Mouse (Mus musculus) embryonic facial prominence, embryonic 11.5 days (tissue): Measurements from ENCODE around the gene Smc1a. TPM values are rescaled to one million over a fixed set of nuclear protein-coding genes. Genes with fewer than 3 reads are reported as not detected.

Experiments
- ATAC-seq: fragments of 200-750 bp; cut with Nextera tagmentation; replicated peaks from 2 replicates; pipeline ENCODE4 v1.8.0; 2017; ENCODE audit warnings: low read depth; ENCODE audit not compliant: insufficient number of reproducible peaks, low FRiP score, low TSS enrichment
- DNase-seq: peaks from one replicate; pipeline ENCODE4 v3.0.0-alpha.2; 2015; ENCODE audit warnings: low spot score
- H3K27ac ChIP-seq: fragments of 300-500 bp; sonication (generic); replicated peaks from 2 replicates; pipeline ENCODE4 v1.5.1; 2014; ENCODE audit warnings: mild to moderate bottlenecking, low read depth, low read length, control low read depth
- H3K27me3 ChIP-seq: fragments of 300-500 bp; sonication (generic); 2 replicates; pipeline ENCODE4 v1.6.1; 2014; ENCODE audit warnings: mild to moderate bottlenecking, low read length, moderate library complexity, mixed read lengths; ENCODE audit not compliant: control insufficient read depth, insufficient read depth
- H3K36me3 ChIP-seq: fragments of 300-500 bp; sonication (generic); replicated peaks from 2 replicates; pipeline ENCODE4 v1.6.1; 2014; ENCODE audit warnings: low read depth, mild to moderate bottlenecking, low read length, moderate library complexity, mixed read lengths; ENCODE audit not compliant: control insufficient read depth, insufficient read depth
- H3K4me1 ChIP-seq: fragments of 300-500 bp; sonication (generic); 2 replicates; pipeline ENCODE4 v1.6.1; 2014; ENCODE audit warnings: low read length, mixed read lengths; ENCODE audit not compliant: control insufficient read depth, insufficient read depth
- H3K4me2 ChIP-seq: fragments of 300-500 bp; sonication (generic); 2 replicates; pipeline ENCODE4 v1.6.1; 2014; ENCODE audit warnings: low read depth, mild to moderate bottlenecking, control low read depth, low read length, moderate library complexity
- H3K4me3 ChIP-seq: fragments of 300-500 bp; sonication (generic); 2 replicates; pipeline ENCODE4 v1.5.1; 2014; ENCODE audit warnings: low read depth, low read length, control low read depth
- H3K9ac ChIP-seq: fragments of 300-500 bp; sonication (generic); replicated peaks from 2 replicates; pipeline ENCODE4 v1.6.1; 2014; ENCODE audit warnings: mild to moderate bottlenecking, control low read depth, low read length
- H3K9me3 ChIP-seq: fragments of 300-500 bp; sonication (generic); replicated peaks from 2 replicates; pipeline ENCODE4 v1.6.1; 2016; ENCODE audit warnings: mild to moderate bottlenecking, low read length, inconsistent platforms, mixed read lengths; ENCODE audit not compliant: control insufficient read depth
- WGBS: fragments of 180-500 bp; shearing (Covaris S2); extraction: QIAGEN DNeasy Blood & Tissue Kit; methylation state at CpG from one replicate; pipeline ENCODE4 v1.1.7; 2014; 5-methylcytosine and 5-hydroxymethylcytosine counted together
- polyA plus RNA-seq: library from polyadenylated mRNA; unstranded; fragments of >200 nt; fragmentation: Nextera tagmentation; extraction: Ambion mirVana; gene quantifications from 2 replicates; pipeline ENCODE4 v1.2.1, GENCODE M21; 2014

Smc1a gene
- 132 and 142 TPM in 2 replicates for polyA plus RNA-seq

DNA sequence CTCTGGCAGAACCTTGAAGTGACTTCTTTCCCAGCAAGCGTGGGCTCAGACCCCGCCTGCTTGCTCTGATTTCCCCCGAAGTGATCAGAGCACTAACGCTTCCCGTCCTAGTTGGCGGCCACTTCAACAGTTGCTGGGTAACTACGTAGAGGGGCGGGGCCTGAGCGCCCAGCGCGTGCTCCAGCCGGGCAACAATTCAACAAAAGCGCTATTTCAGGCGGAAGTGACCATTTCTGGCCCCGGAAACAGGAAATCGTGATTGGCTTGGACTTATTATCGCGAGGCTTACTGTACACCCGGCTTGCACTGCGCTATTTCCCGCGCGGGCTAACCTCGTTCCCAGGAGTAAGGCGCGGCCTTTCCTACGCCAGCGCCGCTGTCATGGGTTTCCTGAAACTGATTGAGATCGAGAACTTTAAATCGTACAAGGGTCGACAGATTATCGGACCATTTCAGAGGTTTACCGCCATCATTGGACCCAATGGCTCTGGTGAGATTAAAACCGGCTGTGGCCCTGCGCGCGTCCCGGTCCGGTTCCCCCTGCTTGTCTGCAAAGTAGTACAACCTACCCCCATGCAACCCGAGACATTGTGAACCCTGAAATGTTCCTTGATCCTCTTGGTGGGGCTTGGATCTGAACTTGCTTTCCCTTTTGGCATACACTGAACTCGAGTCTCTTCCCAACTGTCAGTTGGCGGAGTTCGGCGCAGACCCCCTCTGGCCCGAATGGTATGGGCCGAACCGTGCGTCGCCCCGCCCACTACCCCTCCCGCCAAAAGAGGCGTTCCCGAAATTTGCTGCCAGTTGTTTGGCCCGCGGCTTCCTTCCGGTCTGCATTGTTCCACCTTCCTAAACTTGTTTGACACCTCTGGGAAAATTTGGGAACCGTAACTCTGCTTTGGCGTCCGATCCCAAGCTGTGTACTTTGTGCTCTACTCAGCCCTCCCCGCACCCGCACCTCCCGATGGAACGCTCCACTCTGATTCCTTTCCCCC, at the start of gene Smc1a, which contains the start of gene Ribc1:
Gene Smc1a (plus strand): TSS at position 278 of the 995 bp plus-strand sequence.
Gene Ribc1 (minus strand): TSS at position 145 of the 995 bp plus-strand sequence.
- H3K27ac ChIP-seq = peak within 1 kb of the TSS; percentile 85
- DNase-seq (peak; percentile 94), ATAC-seq (peak; percentile 98)
- H3K9ac ChIP-seq = peak within 1 kb of the TSS; percentile 72
- peak within 1 kb of the TSS; percentile 50 for H3K4me2 ChIP-seq
- no peaks in the 10 kb centered on the region for H3K9me3 ChIP-seq
- H3K27me3 ChIP-seq = no peaks in the 10 kb centered on the region; the same call in 1 of the 2 replicates
- WGBS = 17% methylated on average over 64 of the region's 64 CpGs
- H3K36me3 ChIP-seq = no peaks in the 10 kb centered on the region
- H3K4me1 ChIP-seq = no peaks in the 10 kb centered on the region
- H3K4me3 ChIP-seq = peak within 1 kb of the TSS; percentile 50

GRCm38 (mm10) chrX:151999006-151999710, 17.1 kb upstream of the Smc1a start:
- DNase-seq (no peak), ATAC-seq (no peak)
- Histone ChIP-seq H3K27ac (no peak overlapping the region), H3K36me3 (no peaks in the 10 kb centered on the region), H3K9me3 (no peaks in the 10 kb centered on the region), H3K4me2 (no peak overlapping the region), H3K4me1 (no peaks in the 10 kb centered on the region), H3K9ac (no peak overlapping the region), H3K27me3 (peaks cover 6% of the 10 kb centered on the region; the same call in 1 of the 2 replicates), H3K4me3 (no peak overlapping the region)
- 65% methylated on average over 4 of the region's 4 CpGs for WGBS

- Histone ChIP-seq H3K4me2 (0 out of 2 replicates have a peak overlapping the region, but pooled peaks have one; percentile 1), H3K9me3 (no peaks in the 10 kb centered on the region), H3K36me3 (no peaks in the 10 kb centered on the region), H3K4me1 (no peaks in the 10 kb centered on the region), H3K27me3 (peaks cover 6% of the 10 kb centered on the region; the same call in 1 of the 2 replicates), H3K27ac (no peak overlapping the region), H3K9ac (no peak overlapping the region), H3K4me3 (no peak overlapping the region; the same call in 1 of the 2 replicates)
- ATAC-seq (peak; percentile 42; the same call in 1 of the 2 replicates), DNase-seq (no peak)
- 42% methylated on average over 9 of the region's 9 CpGs for WGBS
These were observed 15.0 kb upstream of the Smc1a start for GRCm38 (mm10) chrX:152001182-152001684.

DNA sequence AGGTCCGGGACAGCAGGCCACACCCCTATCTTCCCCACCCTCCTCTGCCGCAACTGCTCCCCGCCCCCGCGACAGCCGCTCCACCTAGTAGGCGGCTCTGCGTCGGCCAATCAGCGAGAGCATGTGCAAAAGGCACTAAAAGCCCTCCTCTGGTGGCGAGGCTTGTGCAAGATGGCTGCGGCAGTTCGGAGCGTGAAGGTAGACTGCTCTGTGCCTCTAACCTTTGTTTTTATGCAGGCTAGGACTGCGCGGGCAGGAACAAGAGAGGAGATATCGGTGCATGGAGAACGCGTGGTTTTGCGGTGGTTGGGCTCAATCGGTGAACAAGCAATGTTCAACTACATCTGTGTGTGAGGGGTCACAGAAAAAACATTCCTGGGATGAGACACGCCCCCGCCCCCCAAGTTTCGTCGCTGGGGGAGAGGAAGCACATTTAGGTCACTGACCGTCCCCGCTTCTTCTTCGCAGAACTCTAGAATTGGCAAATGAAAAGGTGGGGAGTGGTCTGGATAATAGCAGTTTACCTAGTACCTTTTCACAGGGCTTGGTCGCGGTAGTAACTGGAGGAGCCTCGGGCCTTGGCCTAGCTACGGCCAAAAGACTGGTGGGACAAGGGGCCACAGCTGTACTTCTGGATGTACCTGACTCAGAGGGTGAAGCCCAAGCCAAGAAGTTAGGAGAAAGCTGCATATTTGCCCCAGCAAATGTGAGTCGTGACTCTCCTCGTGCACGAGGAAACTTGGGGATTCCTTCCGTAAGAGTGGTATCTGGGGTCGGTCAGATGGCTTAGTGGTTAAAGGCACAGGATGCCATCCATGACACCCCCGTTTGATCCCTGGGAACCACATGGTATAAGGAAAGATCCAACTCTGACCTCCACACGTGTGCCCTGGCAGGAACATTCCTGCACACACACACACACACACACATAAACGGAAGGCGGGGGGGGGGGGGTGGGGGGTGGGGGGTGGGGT, 14.2 kb upstream of the Smc1a start, which contains the start of gene Hsd17b10:
Gene Hsd17b10 (plus strand): TSS at position 109 of the 974 bp plus-strand sequence.
- Histone ChIP-seq H3K4me2 (peak within 1 kb of the TSS; percentile 46), H3K9ac (peak within 1 kb of the TSS; percentile 52), H3K27ac (no peak within 1 kb of the TSS), H3K4me1 (no peaks in the 10 kb centered on the region), H3K27me3 (peaks cover 6% of the 10 kb centered on the region; the same call in 1 of the 2 replicates), H3K4me3 (peak within 1 kb of the TSS; percentile 41), H3K9me3 (no peaks in the 10 kb centered on the region), H3K36me3 (no peaks in the 10 kb centered on the region)
- WGBS = 20% methylated on average over 38 of the region's 41 CpGs
- DNase-seq = peak; percentile 84
- peak; percentile 96 for ATAC-seq

DNA sequence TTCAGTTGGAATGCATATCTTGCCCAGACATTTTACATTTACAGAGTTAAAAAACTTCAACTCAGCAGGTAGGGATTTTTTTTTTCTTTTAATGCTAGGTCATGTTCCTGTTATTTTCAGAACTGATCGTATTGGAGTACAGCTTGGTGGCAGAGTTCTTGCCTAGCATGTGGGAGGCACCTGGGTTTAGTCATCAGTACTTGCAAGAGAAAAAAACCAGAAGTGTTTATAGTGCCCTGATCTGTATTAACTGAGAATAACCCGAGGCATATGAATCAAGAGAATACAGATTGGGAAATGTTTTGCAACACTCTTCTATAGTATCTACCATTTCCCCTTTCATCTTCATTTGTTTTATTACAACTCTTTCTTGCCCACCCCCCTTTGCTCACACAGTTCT, 13.4 kb upstream of the Smc1a start:
- H3K36me3 ChIP-seq = no peaks in the 10 kb centered on the region
- H3K4me2 ChIP-seq = no peak overlapping the region; the same call in 1 of the 2 replicates
- no peak overlapping the region for H3K9ac ChIP-seq
- peaks cover 6% of the 10 kb centered on the region; the same call in 1 of the 2 replicates for H3K27me3 ChIP-seq
- no peaks in the 10 kb centered on the region for H3K4me1 ChIP-seq
- H3K4me3 ChIP-seq = no peak overlapping the region
- WGBS = 85% methylated on average over 2 of the region's 2 CpGs
- DNase-seq (no peak), ATAC-seq (no peak)
- H3K9me3 ChIP-seq = no peaks in the 10 kb centered on the region
- H3K27ac ChIP-seq = no peak overlapping the region

DNA sequence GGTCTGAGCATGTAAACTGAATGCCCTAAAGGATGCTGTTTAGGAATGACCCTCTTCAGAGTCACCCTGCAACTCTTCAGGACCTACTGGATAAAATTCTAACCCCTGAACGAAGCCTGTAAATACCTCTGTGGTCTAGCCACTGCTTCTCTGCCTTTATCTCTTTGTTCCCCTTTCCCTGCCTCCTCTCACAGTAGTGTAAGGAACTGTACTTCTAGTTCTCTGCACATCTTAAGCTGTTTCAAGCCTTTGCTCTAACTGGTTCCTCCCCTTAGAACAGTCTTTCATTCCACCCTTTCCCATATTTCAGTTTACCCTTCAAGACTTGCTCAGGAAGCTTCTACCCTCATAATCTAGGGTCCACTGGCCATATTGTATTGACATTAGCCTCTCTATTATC, 8.4 kb upstream of the Smc1a start:
- H3K27ac ChIP-seq = no peak overlapping the region
- H3K9ac ChIP-seq = no peak overlapping the region
- H3K4me2 ChIP-seq = no peak overlapping the region
- H3K27me3 ChIP-seq = no peaks in the 10 kb centered on the region; the same call in 1 of the 2 replicates
- no peaks in the 10 kb centered on the region for H3K9me3 ChIP-seq
- ATAC-seq = no peak
- H3K4me3 ChIP-seq = no peak overlapping the region
- WGBS = 94% methylated on average over 1 of the region's 1 CpGs
- DNase-seq = no peak
- no peaks in the 10 kb centered on the region for H3K36me3 ChIP-seq
- no peaks in the 10 kb centered on the region for H3K4me1 ChIP-seq

DNA sequence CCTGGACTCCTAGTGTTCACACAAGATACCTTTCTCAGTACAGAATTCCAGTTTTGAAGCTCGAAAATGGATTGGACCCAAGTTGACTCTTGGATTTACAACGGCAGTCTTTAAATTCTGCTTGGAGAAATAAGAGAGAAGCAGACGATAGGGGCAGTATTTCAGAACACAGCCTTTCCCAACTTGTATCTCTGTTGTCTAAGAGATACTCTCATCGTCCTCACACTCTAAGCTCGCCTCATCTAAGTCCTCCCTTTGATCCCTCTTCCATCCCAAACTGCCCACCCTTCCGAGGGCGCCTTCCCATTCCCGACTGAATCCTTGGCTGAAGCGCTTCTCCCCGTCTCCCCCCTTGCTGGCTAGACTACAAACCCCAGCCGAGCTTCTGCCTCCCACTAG, 477 bp upstream of the Smc1a start:
- peak overlapping the region; percentile 72 for H3K9ac ChIP-seq
- DNase-seq = no peak
- no peaks in the 10 kb centered on the region for H3K36me3 ChIP-seq
- peak overlapping the region; percentile 50 for H3K4me3 ChIP-seq
- 16% methylated on average over 11 of the region's 11 CpGs for WGBS
- no peaks in the 10 kb centered on the region; the same call in 1 of the 2 replicates for H3K27me3 ChIP-seq
- peak; percentile 65 for ATAC-seq
- H3K9me3 ChIP-seq = no peaks in the 10 kb centered on the region
- peak overlapping the region; percentile 43 for H3K4me2 ChIP-seq
- peak overlapping the region; percentile 75 for H3K27ac ChIP-seq
- no peaks in the 10 kb centered on the region for H3K4me1 ChIP-seq
